Mouse (Mus musculus): ENCODE data around the gene Gata2. TPM values are rescaled to one million over a fixed set of nuclear protein-coding genes. Genes with fewer than 3 reads are reported as not detected.

The Gata2 gene
- polyA plus RNA-seq, 1 experiment from 2014 or later: 3.5 TPM

GRCm38 (mm10) chr6:88242604-88243003 is 48.9 kb downstream of the Gata2 start:
- Histone ChIP-seq H3K4me3 (replicated peaks) (no peak overlapping the region), H3K9me3 (replicated peaks) (no peaks in the 10 kb centered on the region), H3K36me3 (replicated peaks) (no peaks in the 10 kb centered on the region), H3K27me3 (peaks cover 38% of the 10 kb centered on the region), H3K4me1 (replicated peaks) (no peaks in the 10 kb centered on the region), H3K4me2 (no peak overlapping the region), H3K27ac (replicated peaks) (no peak overlapping the region), H3K9ac (no peak overlapping the region)
- peak; percentile 40; the same call in 1 of the 2 replicates for ATAC-seq (ENCODE audit: insufficient read depth)
- WGBS (ENCODE audit: insufficient replicate concordance): 2% methylated on average over 15 of the region's 15 CpGs

GRCm38 (mm10) chr6:88249231-88249630 is 55.5 kb downstream of the Gata2 start:
- H3K4me3 ChIP-seq (replicated peaks): no peak overlapping the region
- H3K27ac ChIP-seq (replicated peaks): no peak overlapping the region
- H3K27me3 ChIP-seq: no peaks in the 10 kb centered on the region
- H3K36me3 ChIP-seq (replicated peaks): no peaks in the 10 kb centered on the region
- no peak overlapping the region for H3K4me2 ChIP-seq
- no peak for ATAC-seq (ENCODE audit: insufficient read depth)
- no peaks in the 10 kb centered on the region for H3K9me3 ChIP-seq (replicated peaks)
- H3K4me1 ChIP-seq (replicated peaks): peaks cover 59% of the 10 kb centered on the region
- H3K9ac ChIP-seq: no peak overlapping the region
- WGBS (ENCODE audit: insufficient replicate concordance): 68% methylated on average over 1 of the region's 1 CpGs

- peak overlapping the region; percentile 42 for H3K4me2 ChIP-seq
- H3K9ac ChIP-seq: no peak overlapping the region
- H3K9me3 ChIP-seq (replicated peaks): no peaks in the 10 kb centered on the region
- H3K27me3 ChIP-seq: no peaks in the 10 kb centered on the region
- peaks cover 80% of the 10 kb centered on the region for H3K4me1 ChIP-seq (replicated peaks)
- H3K27ac ChIP-seq (replicated peaks): peak overlapping the region; percentile 78
- no peak overlapping the region for H3K4me3 ChIP-seq (replicated peaks)
- H3K36me3 ChIP-seq (replicated peaks): no peaks in the 10 kb centered on the region
- peak; percentile 30; the same call in 1 of the 2 replicates for ATAC-seq (ENCODE audit: insufficient read depth)
- WGBS (ENCODE audit: insufficient replicate concordance): 66% methylated on average over 1 of the region's 1 CpGs
These were observed 57.7 kb downstream of the Gata2 start for GRCm38 (mm10) chr6:88251396-88251795.

GRCm38 (mm10) chr6:88251798-88252478 is 58.2 kb downstream of the Gata2 start:
- no peaks in the 10 kb centered on the region for H3K9me3 ChIP-seq (replicated peaks)
- peaks cover 86% of the 10 kb centered on the region for H3K4me1 ChIP-seq (replicated peaks)
- 13% methylated on average over 7 of the region's 7 CpGs for WGBS (ENCODE audit: insufficient replicate concordance)
- no peak overlapping the region for H3K4me3 ChIP-seq (replicated peaks)
- H3K27ac ChIP-seq (replicated peaks): peak overlapping the region; percentile 78
- peak overlapping the region; percentile 42 for H3K4me2 ChIP-seq
- H3K36me3 ChIP-seq (replicated peaks): 0 out of 2 replicates have a peak, but pooled peaks cover 2% of the 10 kb centered on the region
- H3K27me3 ChIP-seq: no peaks in the 10 kb centered on the region
- H3K9ac ChIP-seq: no peak overlapping the region; the same call in 1 of the 2 replicates
- ATAC-seq (ENCODE audit: insufficient read depth): peak; percentile 71

- Histone ChIP-seq H3K36me3 (replicated peaks) (peaks cover 9% of the 10 kb centered on the region; the same call in 1 of the 2 replicates), H3K9me3 (replicated peaks) (no peaks in the 10 kb centered on the region), H3K27me3 (no peaks in the 10 kb centered on the region), H3K9ac (no peak overlapping the region), H3K4me2 (no peak overlapping the region), H3K27ac (replicated peaks) (0 out of 2 replicates have a peak overlapping the region, but pooled peaks have one; percentile 49), H3K4me3 (replicated peaks) (no peak overlapping the region), H3K4me1 (replicated peaks) (peaks cover 75% of the 10 kb centered on the region)
- peak; percentile 37 for ATAC-seq (ENCODE audit: insufficient read depth)
- 6% methylated on average over 6 of the region's 6 CpGs for WGBS (ENCODE audit: insufficient replicate concordance)
These were observed 60.4 kb downstream of the Gata2 start for GRCm38 (mm10) chr6:88254082-88254481.

- Histone ChIP-seq H3K36me3 (replicated peaks) (peaks cover 9% of the 10 kb centered on the region; the same call in 1 of the 2 replicates), H3K27me3 (no peaks in the 10 kb centered on the region), H3K9me3 (replicated peaks) (no peaks in the 10 kb centered on the region), H3K27ac (replicated peaks) (peak overlapping the region; percentile 49), H3K9ac (no peak overlapping the region), H3K4me2 (peak overlapping the region; percentile 13; the same call in 1 of the 2 replicates), H3K4me1 (replicated peaks) (peaks cover 65% of the 10 kb centered on the region), H3K4me3 (replicated peaks) (no peak overlapping the region)
- 19% methylated on average over 4 of the region's 4 CpGs for WGBS (ENCODE audit: insufficient replicate concordance)
- ATAC-seq (ENCODE audit: insufficient read depth): peak; percentile 47
These were observed 61.7 kb downstream of the Gata2 start for GRCm38 (mm10) chr6:88255435-88255834.

Other genes with a start within 250 kb of the Gata2 start
- gene H1fx, start 212.3 kb upstream of the Gata2 start, polyA plus RNA-seq (2015; fragmentation: Nextera tagmentation; extraction: Ambion mirVana): 2.9 and 3.2 TPM in 2 replicates
- gene Rab7, start 148.6 kb upstream of the Gata2 start, polyA plus RNA-seq (2015; fragmentation: Nextera tagmentation; extraction: Ambion mirVana): 110 and 117 TPM in 2 replicates
- gene Rpn1, start 109.4 kb upstream of the Gata2 start, polyA plus RNA-seq (2015; fragmentation: Nextera tagmentation; extraction: Ambion mirVana): 181 and 184 TPM in 2 replicates
- not detected in 2 replicates for gene Dnajb8, start 28.4 kb downstream of the Gata2 start, polyA plus RNA-seq (2015; fragmentation: Nextera tagmentation; extraction: Ambion mirVana)